Mouse (Mus musculus): ENCODE data around the gene Mrps24.

DNA sequence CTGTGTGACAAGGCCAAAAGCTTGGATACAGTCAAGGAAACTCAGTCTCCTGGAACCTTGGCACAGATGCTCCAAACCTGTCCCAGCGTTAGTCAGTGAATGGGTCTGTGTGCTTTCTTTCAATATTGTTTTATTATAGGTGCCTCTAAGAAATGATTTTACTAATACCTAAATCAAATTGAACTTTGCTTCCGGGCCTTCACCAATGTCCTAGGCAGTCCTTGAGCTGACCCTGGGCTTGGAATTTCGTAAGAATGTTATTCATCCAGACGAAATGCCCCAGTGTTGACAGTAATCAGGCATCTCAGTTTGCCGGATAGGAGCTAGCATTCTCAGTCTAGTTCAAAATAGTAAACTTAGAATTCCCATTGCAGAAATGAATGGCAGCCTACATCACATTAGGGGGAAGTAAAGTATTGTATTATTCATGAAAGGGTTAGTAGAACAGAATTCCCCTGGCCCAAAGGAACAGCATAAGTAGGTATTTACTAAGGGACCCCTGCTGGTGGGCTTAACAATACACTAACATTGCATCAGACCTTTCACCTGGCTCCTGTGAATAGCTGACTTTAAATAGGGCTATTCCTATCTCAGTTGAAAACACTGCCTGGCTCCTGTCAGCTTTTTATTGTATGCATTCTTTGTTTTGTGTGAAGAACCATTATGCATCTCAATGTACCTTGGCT, 13.1 kb downstream of the Mrps24 start:
- TF ChIP-seq CTCF (conservative IDR thresholded peaks at IDR 0.05; ENCODE audit: low read length) (no peak), POU5F1 (IDR thresholded peaks at IDR 0.05; ENCODE audit: borderline replicate concordance, low read length) (no peak), NANOG (IDR thresholded peaks at IDR 0.05; ENCODE audit: borderline replicate concordance, low read length) (no peak)
